Mouse (Mus musculus) hindbrain, embryonic 13.5 days (tissue): Measurements from ENCODE around the gene Atp2a1. TPM values are rescaled to one million over a fixed set of nuclear protein-coding genes. Genes with fewer than 3 reads are reported as not detected.
"Not testable (repeated sequence)": the region's sequence is repeated elsewhere in the genome, so short reads cannot be mapped to it uniquely, and the experiment has no call there.

Experiments
- ATAC-seq: fragments of 200-750 bp; cut with Nextera tagmentation; 2 replicates; pipeline ENCODE4 v1.8.0; 2017; ENCODE audit warnings: moderate TSS enrichment; ENCODE audit not compliant: low FRiP score
- H3K27ac ChIP-seq: fragments of 300-500 bp; sonication (generic); 2 replicates; pipeline ENCODE4 v1.5.1; 2015; ENCODE audit warnings: inconsistent platforms, mild to moderate bottlenecking, moderate library complexity
- H3K27me3 ChIP-seq: fragments of 300-500 bp; sonication (generic); 2 replicates; pipeline ENCODE4 v1.6.1; 2015; ENCODE audit warnings: mild to moderate bottlenecking, inconsistent platforms
- H3K36me3 ChIP-seq: fragments of 300-500 bp; sonication (generic); 2 replicates; pipeline ENCODE4 v1.6.1; 2015; ENCODE audit warnings: mild to moderate bottlenecking, inconsistent platforms
- H3K4me1 ChIP-seq: fragments of 300-500 bp; sonication (generic); replicated peaks from 2 replicates; pipeline ENCODE4 v1.6.1; 2015; ENCODE audit warnings: inconsistent platforms
- H3K4me2 ChIP-seq: fragments of 300-500 bp; sonication (generic); 2 replicates; pipeline ENCODE4 v1.6.1; 2015; ENCODE audit warnings: inconsistent platforms, mild to moderate bottlenecking, moderate library complexity
- H3K4me3 ChIP-seq: fragments of 300-500 bp; sonication (generic); 2 replicates; pipeline ENCODE4 v1.5.1; 2015; ENCODE audit warnings: mild to moderate bottlenecking, inconsistent platforms
- H3K9ac ChIP-seq: fragments of 300-500 bp; sonication (generic); 2 replicates; pipeline ENCODE4 v1.6.1; 2015; ENCODE audit warnings: mild to moderate bottlenecking, inconsistent platforms
- H3K9me3 ChIP-seq: fragments of 300-500 bp; sonication (generic); 2 replicates; pipeline ENCODE4 v1.6.1; 2016; ENCODE audit warnings: inconsistent platforms
- WGBS: fragments of 180-500 bp; shearing (Covaris S2); methylation state at CpG from one replicate; pipeline ENCODE4 v1.1.7; 2015; 5-methylcytosine and 5-hydroxymethylcytosine counted together
- polyA plus RNA-seq: library from polyadenylated mRNA; unstranded; fragments of >200 nt; fragmentation: Nextera tagmentation; extraction: Ambion mirVana; gene quantifications from 2 replicates; pipeline ENCODE4 v1.2.1, GENCODE M21; 2015

Atp2a1 gene
- polyA plus RNA-seq, 1 experiment from 2014 or later = 4.1 TPM

DNA sequence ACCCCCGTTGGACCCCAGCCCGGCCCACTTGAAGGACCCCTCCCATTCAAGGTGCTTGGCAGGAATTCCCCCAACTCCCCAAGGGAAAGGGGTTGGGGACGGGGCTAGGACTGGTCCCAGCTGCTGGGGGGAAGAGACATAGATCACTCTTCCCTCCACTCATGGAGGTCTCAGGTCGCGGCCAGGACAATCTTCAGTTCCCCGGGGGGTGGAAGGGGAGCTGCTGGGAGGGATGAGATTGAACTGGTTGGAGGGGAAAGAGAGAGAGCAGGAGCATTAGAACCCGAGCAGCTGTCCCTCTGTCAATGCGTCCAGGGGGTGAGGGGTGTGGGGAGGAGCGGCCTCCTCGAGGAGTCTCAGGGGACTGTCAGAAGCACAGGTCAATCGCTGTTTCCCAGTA is 29.1 kb upstream of the Atp2a1 start:
- Histone ChIP-seq H3K9me3 (no peaks in the 10 kb centered on the region), H3K27me3 (no peaks in the 10 kb centered on the region), H3K4me1 (peaks cover 15% of the 10 kb centered on the region), H3K4me3 (no peak overlapping the region), H3K36me3 (peaks cover 78% of the 10 kb centered on the region), H3K9ac (no peak overlapping the region), H3K27ac (no peak overlapping the region), H3K4me2 (no peak overlapping the region)
- WGBS = 36% methylated on average over 11 of the region's 11 CpGs
- no peak for ATAC-seq

DNA sequence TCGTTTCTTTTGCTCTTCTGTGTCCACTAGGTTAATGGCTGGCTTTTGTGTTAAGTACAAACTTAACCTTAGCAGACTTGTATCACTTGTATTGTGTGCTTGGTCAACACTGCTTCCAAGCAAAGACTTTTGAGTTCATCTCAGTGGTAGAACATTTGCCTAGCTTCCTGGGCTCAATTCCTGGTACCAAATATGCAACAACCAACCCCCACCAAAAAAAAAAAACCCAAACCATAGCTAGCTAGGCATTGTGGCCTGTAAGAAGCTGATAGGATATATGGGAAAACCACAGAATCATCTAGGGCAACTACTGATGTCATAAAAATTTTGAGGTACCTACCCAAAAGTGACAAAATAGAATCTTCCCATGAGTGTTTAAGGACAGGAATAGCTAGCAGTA is 28.1 kb upstream of the Atp2a1 start:
- peaks cover 68% of the 10 kb centered on the region for H3K36me3 ChIP-seq
- H3K4me3 ChIP-seq = no peak overlapping the region
- no peak for ATAC-seq
- no peaks in the 10 kb centered on the region for H3K27me3 ChIP-seq
- H3K27ac ChIP-seq = no peak overlapping the region
- WGBS = 83% methylated on average over 1 of the region's 1 CpGs
- no peaks in the 10 kb centered on the region for H3K9me3 ChIP-seq
- H3K4me1 ChIP-seq = peaks cover 18% of the 10 kb centered on the region
- no peak overlapping the region for H3K4me2 ChIP-seq
- H3K9ac ChIP-seq = no peak overlapping the region

DNA sequence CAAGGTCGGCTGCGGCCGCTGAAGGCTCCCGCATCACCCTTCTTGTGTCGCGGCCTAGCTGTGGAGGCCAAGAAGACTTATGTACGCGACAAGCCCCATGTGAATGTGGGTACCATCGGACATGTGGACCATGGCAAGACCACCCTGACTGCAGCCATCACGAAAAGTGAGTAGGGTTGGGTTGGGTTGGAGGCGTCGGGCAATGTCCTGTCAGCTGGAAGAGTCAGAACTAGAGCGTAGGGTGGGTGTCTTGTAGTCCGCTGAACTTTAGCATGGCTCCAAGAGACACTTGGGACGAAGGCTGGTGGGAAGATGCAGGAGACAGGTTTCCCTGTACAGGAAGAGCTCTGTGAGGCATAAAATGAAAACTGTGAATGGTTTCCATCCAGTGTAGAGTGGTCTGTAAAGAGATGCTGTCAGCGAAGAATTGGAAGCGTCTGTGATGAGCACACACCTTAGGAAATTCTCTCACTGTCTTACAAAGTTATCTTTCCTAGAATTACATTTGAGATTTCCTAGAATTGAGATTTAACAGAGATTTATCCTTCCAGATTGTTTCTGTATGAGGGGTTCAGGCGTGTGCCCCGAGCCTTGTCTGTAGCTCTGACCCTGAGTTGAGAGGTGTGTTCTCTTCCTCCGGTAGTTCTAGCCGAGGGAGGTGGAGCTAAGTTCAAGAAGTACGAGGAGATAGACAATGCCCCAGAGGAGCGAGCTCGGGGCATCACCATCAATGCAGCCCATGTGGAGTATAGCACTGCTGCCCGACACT is 24.9 kb upstream of the Atp2a1 start:
- 18% methylated on average over 23 of the region's 25 CpGs for WGBS
- H3K4me2 ChIP-seq = peak overlapping the region; percentile 98
- ATAC-seq = not testable (repeated sequence)

DNA sequence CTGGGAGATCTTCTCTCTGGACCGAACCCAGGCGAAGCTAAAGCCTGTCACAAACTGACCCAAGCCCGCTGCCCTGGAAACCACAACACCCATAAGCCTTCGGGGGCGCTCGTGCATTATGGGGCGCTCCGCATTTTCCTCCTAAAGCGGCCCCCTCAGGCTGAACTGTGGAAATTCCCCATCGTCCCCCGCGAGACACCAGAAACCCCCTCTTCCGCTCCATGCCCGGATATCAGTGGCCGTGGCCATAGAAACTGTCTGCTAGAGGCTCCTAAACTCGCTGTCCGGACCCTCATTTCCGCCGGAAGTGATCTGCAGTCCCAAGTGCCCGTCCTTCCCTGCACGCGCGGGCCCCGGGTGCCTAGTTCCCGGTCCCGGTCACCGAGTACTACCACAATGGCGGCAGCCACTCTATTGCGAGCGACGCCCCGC is 24.2 kb upstream of the Atp2a1 start, which contains the start of gene Tufm:
Gene Tufm (plus strand): TSS at position 310 of the 432 bp plus-strand sequence.
- Histone ChIP-seq H3K27ac (peak within 1 kb of the TSS; percentile 84), H3K4me3 (peak within 1 kb of the TSS; percentile 67), H3K9ac (peak within 1 kb of the TSS; percentile 86), H3K36me3 (peaks cover 29% of the 10 kb centered on the region), H3K4me1 (peaks cover 22% of the 10 kb centered on the region), H3K4me2 (peak within 1 kb of the TSS; percentile 98), H3K9me3 (no peaks in the 10 kb centered on the region), H3K27me3 (no peaks in the 10 kb centered on the region)
- ATAC-seq = peak; percentile 95
- under 1% methylated on average over 32 of the region's 32 CpGs for WGBS

More for the DNA sequence above, 24.9 kb upstream of the Atp2a1 start:
- not testable (repeated sequence) for H3K27me3 ChIP-seq, H3K9me3 ChIP-seq
- Histone ChIP-seq H3K9ac (peak overlapping the region; percentile 86), H3K36me3 (peaks cover 36% of the 10 kb centered on the region), H3K4me3 (peak overlapping the region; percentile 67), H3K4me1 (peaks cover 18% of the 10 kb centered on the region), H3K27ac (peak overlapping the region; percentile 58; the same call in 1 of the 2 replicates)

DNA sequence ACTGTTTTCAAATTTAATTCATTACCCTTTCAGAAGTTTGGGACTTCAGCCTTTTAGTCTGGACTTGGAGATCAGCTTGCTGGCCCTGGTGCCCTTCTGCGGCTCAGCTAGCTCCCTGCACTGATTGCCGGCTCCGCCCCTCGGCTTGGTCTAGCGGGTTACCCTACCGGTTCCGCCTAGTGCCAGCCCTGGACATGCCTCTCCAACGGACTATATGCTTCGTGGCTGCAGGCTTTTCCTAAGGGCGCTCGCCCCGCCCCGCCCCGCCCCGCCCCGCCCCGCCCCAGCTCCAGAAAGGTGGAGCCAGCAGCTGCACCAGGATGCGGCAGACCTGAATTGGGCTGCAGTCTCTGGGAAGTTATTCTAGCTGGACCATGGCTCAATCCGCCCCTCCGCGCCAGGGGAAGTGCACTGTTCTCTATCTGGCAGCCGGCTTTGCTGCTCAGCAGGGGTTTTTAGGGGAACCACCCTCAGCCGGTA is 19.5 kb upstream of the Atp2a1 start:
- under 1% methylated on average over 23 of the region's 23 CpGs for WGBS
- ATAC-seq = no peak
- H3K4me3 ChIP-seq = peak overlapping the region; percentile 30
- H3K9me3 ChIP-seq = no peaks in the 10 kb centered on the region
- H3K27ac ChIP-seq = peak overlapping the region; percentile 73; the same call in 1 of the 2 replicates
- peaks cover 9% of the 10 kb centered on the region for H3K4me1 ChIP-seq
- no peaks in the 10 kb centered on the region for H3K36me3 ChIP-seq
- peak overlapping the region; percentile 66 for H3K9ac ChIP-seq
- peak overlapping the region; percentile 56 for H3K4me2 ChIP-seq
- H3K27me3 ChIP-seq = no peaks in the 10 kb centered on the region

DNA sequence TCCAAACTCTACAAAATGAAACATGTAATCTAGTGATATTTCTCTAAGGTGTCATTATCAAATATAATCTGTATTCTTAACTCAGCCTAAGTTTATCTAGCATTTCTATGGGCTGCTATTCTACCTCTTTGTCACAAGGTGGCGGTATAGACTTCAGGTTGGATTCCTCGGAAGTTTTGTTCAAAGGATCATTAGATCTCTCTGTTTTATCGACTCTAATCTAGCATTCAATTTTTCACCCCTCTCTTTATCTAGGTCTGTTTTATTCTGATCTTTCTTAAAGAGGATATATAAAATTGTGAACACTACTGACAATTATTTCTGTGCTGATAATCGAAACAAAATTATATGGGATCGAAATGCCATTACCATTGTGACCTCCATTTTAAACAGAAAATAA is 18.8 kb upstream of the Atp2a1 start:
- no peaks in the 10 kb centered on the region for H3K9me3 ChIP-seq
- no peak overlapping the region for H3K4me2 ChIP-seq
- no peaks in the 10 kb centered on the region for H3K36me3 ChIP-seq
- H3K27ac ChIP-seq = no peak overlapping the region
- ATAC-seq = no peak
- H3K4me1 ChIP-seq = peaks cover 8% of the 10 kb centered on the region
- no peak overlapping the region for H3K4me3 ChIP-seq
- no peak overlapping the region for H3K9ac ChIP-seq
- 29% methylated on average over 5 of the region's 5 CpGs for WGBS
- H3K27me3 ChIP-seq = no peaks in the 10 kb centered on the region

DNA sequence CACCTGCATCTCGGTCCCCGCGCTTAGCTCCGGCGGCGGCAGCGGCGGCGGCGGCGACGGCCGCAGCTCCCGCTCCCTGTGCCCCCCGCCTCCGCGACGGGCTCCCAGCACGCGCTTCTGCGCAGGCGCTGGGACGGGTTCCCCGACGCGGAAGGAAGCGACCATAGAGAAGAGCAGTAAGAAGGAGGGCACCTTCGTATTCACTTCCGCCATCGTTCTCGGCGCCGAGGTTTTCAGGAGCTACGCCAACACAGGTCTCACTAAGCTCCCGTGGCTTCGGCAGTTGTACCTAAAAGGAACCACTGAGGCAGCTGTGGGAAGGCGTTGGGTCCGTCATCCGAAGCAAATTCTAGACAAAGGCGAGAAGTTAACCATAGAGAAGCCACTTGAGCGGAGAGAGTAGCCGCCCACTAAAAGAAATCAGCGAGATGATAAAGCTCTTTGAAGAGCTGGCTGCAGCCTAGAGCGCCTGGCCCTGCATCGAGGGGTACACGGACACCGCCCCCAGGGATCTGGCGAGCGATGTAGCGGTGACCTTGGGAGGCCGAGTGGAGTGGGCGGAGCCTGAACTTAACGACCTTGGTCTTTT is 12.2 kb upstream of the Atp2a1 start, which contains the start of gene Sh2b1:
Gene Sh2b1 (minus strand): TSS at position 432 of the 589 bp plus-strand sequence.
- Histone ChIP-seq H3K27me3 (no peaks in the 10 kb centered on the region), H3K4me1 (peaks cover 33% of the 10 kb centered on the region)
- WGBS = under 1% methylated on average over 49 of the region's 53 CpGs

DNA sequence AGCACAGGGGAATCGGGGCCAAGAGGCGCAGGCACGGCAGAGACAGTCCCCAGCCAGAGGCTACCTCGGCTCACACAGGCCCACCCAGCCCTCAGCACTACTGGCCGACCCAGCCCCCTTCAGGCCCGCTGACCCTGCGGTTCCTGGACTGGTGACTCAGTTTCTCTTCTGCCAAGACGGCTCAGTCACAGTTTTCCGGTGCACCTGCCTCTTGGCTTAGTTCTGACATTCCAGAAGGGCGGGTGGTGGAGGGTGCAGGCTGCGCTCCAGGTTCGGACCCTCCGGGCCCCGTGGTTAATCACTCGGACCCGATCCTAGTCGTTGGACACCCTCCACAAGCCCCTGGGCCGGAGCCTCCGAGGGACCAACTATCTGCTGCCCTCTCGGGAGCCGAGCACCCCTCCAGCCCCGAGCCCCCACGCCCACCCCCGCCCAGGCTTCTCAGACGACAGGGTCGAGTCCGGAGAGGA is 11.6 kb upstream of the Atp2a1 start:
- H3K4me1 ChIP-seq = peaks cover 33% of the 10 kb centered on the region
- WGBS = 2% methylated on average over 23 of the region's 27 CpGs
- no peaks in the 10 kb centered on the region for H3K27me3 ChIP-seq
- H3K36me3 ChIP-seq = peaks cover 35% of the 10 kb centered on the region
- peak overlapping the region; percentile 97 for H3K27ac ChIP-seq
- no peaks in the 10 kb centered on the region for H3K9me3 ChIP-seq
- H3K9ac ChIP-seq = peak overlapping the region; percentile 98
- peak overlapping the region; percentile 88 for H3K4me3 ChIP-seq
- peak; percentile 52 for ATAC-seq
- H3K4me2 ChIP-seq = peak overlapping the region; percentile 97

More for the DNA sequence above, 12.2 kb upstream of the Atp2a1 start, which contains the start of gene Sh2b1:
- peak within 1 kb of the TSS; percentile 97 for H3K4me2 ChIP-seq
- peaks cover 30% of the 10 kb centered on the region for H3K36me3 ChIP-seq
- H3K9me3 ChIP-seq = no peaks in the 10 kb centered on the region
- peak; percentile 91 for ATAC-seq
- H3K4me3 ChIP-seq = peak within 1 kb of the TSS; percentile 88
- peak within 1 kb of the TSS; percentile 97 for H3K27ac ChIP-seq
- H3K9ac ChIP-seq = peak within 1 kb of the TSS; percentile 98

DNA sequence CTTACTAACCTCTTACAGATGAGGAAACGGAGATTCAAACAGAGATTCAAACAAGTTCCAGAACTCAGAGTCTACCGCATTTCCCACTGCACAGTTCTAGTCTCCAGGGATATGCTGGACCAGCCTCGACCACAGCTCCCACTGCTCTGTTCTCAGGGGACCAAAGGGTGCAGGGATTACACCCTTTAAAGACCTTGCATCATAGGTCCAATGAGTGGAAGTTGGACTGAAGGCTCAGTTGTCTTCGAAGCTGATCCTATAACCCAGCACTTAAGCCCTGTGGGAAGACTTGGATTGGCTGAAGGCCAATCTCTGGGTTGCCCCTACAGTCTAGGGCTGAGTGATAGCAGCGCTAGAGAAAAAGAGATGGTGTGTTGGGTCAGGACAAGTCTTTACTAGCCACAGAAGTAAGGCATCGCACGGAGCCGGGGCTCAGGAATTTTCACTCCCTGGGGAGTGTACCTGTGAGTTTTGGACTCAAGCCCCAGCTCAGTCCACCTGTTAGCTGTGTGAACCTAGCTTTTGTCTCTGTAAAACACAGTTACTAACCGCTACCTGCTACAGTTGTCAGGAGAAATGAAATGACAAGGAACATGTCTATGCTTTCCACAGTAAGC is 10.7 kb upstream of the Atp2a1 start:
- no peak overlapping the region for H3K27ac ChIP-seq
- H3K4me3 ChIP-seq = peak overlapping the region; percentile 88
- peak overlapping the region; percentile 98 for H3K9ac ChIP-seq
- no peak for ATAC-seq
- H3K9me3 ChIP-seq = no peaks in the 10 kb centered on the region
- peak overlapping the region; percentile 97 for H3K4me2 ChIP-seq
- peaks cover 33% of the 10 kb centered on the region for H3K4me1 ChIP-seq
- WGBS = 92% methylated on average over 9 of the region's 9 CpGs
- H3K36me3 ChIP-seq = peaks cover 45% of the 10 kb centered on the region
- H3K27me3 ChIP-seq = no peaks in the 10 kb centered on the region

DNA sequence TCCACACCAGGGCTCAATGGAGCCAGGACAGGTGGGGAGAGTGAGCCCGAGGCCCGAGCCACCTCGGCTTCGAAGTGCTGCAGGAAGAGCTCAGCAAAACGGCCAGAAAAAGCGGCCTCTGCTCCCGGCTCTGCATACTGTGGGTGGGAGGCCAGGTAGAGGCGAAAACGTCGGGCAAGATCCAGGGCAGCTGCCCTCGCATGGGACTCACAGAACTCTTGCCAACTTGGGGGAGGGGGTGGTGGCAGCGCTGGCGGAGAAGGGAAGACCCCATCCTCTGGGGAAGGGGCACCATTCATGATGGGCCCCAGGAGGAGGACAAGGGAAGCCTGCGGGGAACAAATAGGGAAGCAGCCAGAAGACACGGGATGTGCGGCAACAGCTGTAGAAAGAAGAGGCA is 9.8 kb upstream of the Atp2a1 start:
- peaks cover 53% of the 10 kb centered on the region for H3K36me3 ChIP-seq
- peaks cover 33% of the 10 kb centered on the region for H3K4me1 ChIP-seq
- H3K4me3 ChIP-seq = no peak overlapping the region
- H3K9me3 ChIP-seq = no peaks in the 10 kb centered on the region
- H3K4me2 ChIP-seq = no peak overlapping the region
- no peak for ATAC-seq
- peak overlapping the region; percentile 25; the same call in 1 of the 2 replicates for H3K9ac ChIP-seq
- H3K27ac ChIP-seq = no peak overlapping the region
- H3K27me3 ChIP-seq = no peaks in the 10 kb centered on the region
- 95% methylated on average over 16 of the region's 16 CpGs for WGBS

DNA sequence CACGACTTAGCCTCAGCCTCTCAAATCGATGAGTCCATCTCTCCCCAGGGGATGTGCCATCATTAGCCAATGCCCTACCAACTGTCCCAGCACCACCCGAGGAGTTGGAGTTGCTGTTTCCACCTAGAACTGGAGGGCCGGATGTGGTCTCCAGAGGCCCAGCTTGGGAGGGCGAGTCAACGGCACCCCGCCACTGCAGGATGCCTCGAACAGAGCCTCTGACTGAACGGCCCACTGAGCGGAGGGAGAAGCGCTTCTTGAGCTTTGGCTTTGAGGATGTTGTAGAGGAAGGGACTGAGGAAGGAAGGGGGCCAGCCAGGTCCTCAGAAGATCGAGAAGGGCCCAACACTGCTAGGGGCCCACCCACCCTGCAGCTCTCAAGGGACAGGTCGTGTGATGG is 9.4 kb upstream of the Atp2a1 start:
- ATAC-seq = no peak
- WGBS = 87% methylated on average over 13 of the region's 13 CpGs
- peak overlapping the region; percentile 25; the same call in 1 of the 2 replicates for H3K9ac ChIP-seq

DNA sequence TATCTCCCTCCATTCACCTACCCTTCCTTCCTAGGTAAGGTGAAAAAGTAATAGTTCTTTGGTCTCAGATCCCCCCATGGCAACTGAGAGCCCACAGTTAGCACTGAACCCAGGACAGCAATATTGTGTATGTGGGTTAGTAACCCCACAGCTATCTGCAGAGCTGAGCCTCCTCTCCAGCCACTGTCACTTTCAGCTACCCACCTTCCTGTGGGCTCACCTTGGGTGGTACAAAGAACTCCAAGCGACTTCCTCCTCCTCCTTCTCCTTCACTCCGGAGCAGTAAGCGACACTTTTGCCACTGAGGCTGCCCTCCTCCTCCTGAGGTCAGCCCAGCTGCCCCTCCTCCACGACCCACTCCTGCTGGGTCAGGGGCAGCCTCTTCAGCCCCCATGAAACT is 8.9 kb upstream of the Atp2a1 start:
- Histone ChIP-seq H3K4me2 (no peak overlapping the region), H3K27ac (no peak overlapping the region), H3K9me3 (no peaks in the 10 kb centered on the region), H3K4me1 (peaks cover 33% of the 10 kb centered on the region), H3K27me3 (no peaks in the 10 kb centered on the region), H3K9ac (peak overlapping the region; percentile 25; the same call in 1 of the 2 replicates), H3K4me3 (no peak overlapping the region), H3K36me3 (peaks cover 62% of the 10 kb centered on the region)
- ATAC-seq = no peak
- WGBS = 84% methylated on average over 4 of the region's 4 CpGs

More for the DNA sequence above, 9.4 kb upstream of the Atp2a1 start:
- Histone ChIP-seq H3K27me3 (no peaks in the 10 kb centered on the region), H3K4me2 (no peak overlapping the region), H3K27ac (no peak overlapping the region), H3K4me1 (peaks cover 33% of the 10 kb centered on the region), H3K36me3 (peaks cover 57% of the 10 kb centered on the region), H3K9me3 (no peaks in the 10 kb centered on the region), H3K4me3 (no peak overlapping the region)
